Mouse (Mus musculus): ENCODE data around the gene Krtap1-3. TPM values are rescaled to one million over a fixed set of nuclear protein-coding genes. Genes with fewer than 3 reads are reported as not detected.

The Krtap1-3 gene
- polyA plus RNA-seq, 1 experiment from 2014 or later, result 0.26 TPM

DNA sequence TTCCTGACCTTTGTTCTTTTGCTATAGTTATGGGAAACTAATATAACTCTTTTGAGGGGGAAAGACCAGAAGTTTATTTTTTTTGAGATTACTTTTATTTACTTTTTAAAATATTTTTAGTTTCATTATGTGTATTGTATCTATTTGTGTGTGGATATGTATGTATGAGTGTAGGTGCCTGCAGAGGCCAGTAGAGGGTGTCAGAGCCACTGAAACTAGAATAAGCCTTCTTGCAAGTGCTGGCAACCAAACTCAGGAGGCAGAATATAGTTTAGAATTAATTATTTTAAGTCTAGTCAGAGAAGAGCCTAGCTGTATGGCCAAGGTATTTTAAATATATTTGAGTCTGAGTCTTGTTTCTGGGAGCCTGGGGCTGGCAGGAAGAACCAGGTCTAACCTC, 43.2 kb downstream of the Krtap1-3 start:
- no peaks in the 10 kb centered on the region for H3K27me3 ChIP-seq (replicated peaks; ENCODE audit: control insufficient read depth, insufficient read depth, low read length)

More for the DNA sequence above, 43.2 kb downstream of the Krtap1-3 start:
- no peaks in the 10 kb centered on the region for H3K9me3 ChIP-seq (ENCODE audit: control insufficient read depth, low read length)
- no peak overlapping the region for H3K4me3 ChIP-seq (ENCODE audit: low read depth, low read length)
- no peak overlapping the region for H3K4me2 ChIP-seq (ENCODE audit: low read depth, low read length)
- ATAC-seq (ENCODE audit: low read depth), result no peak
- no peaks in the 10 kb centered on the region for H3K36me3 ChIP-seq (ENCODE audit: control insufficient read depth, insufficient read depth, low read length)
- no peak overlapping the region for H3K27ac ChIP-seq (replicated peaks; ENCODE audit: low read depth, low read length)
- H3K9ac ChIP-seq (ENCODE audit: low read depth, low read length), result no peak overlapping the region
- no peaks in the 10 kb centered on the region for H3K4me1 ChIP-seq (ENCODE audit: control insufficient read depth, insufficient read depth, low read length)
- no peak for DNase-seq (ENCODE audit: low spot score)

Other genes starting within 250 kb of the Krtap1-3 start
- 3.2 and 6.1 TPM in 2 replicates for gene Krt27, start 240.2 kb downstream of the Krtap1-3 start, polyA plus RNA-seq (2014; fragmentation: Nextera tagmentation; extraction: Ambion mirVana)
- 2.8 and 3.4 TPM in 2 replicates for gene Krt28, start 216.4 kb downstream of the Krtap1-3 start, polyA plus RNA-seq (2014; fragmentation: Nextera tagmentation; extraction: Ambion mirVana)
- 76.8 and 167 TPM in 2 replicates for gene Krt10, start 202.0 kb downstream of the Krtap1-3 start, polyA plus RNA-seq (2014; fragmentation: Nextera tagmentation; extraction: Ambion mirVana)
- 0.22 TPM in 1 of 2 replicates, not detected in the other for gene Krt12, start 169.1 kb downstream of the Krtap1-3 start, polyA plus RNA-seq (2014; fragmentation: Nextera tagmentation; extraction: Ambion mirVana)
- 0.33 TPM in 1 of 2 replicates, not detected in the other for gene Krt20, start 153.2 kb downstream of the Krtap1-3 start, polyA plus RNA-seq (2014; fragmentation: Nextera tagmentation; extraction: Ambion mirVana)
- 8.7 and 11.9 TPM in 2 replicates for gene Krt23, start 98.2 kb downstream of the Krtap1-3 start, polyA plus RNA-seq (2014; fragmentation: Nextera tagmentation; extraction: Ambion mirVana)
- not detected in 2 replicates for gene Krt39, start 70.0 kb downstream of the Krtap1-3 start, polyA plus RNA-seq (2014; fragmentation: Nextera tagmentation; extraction: Ambion mirVana)
- not detected in 2 replicates for gene Krt40, start 48.2 kb downstream of the Krtap1-3 start, polyA plus RNA-seq (2014; fragmentation: Nextera tagmentation; extraction: Ambion mirVana)
- 1.0 TPM in 1 of 2 replicates, not detected in the other for gene Krtap3-3, start 40.5 kb downstream of the Krtap1-3 start, polyA plus RNA-seq (2014; fragmentation: Nextera tagmentation; extraction: Ambion mirVana)
- not detected in 2 replicates for gene Krtap3-2, start 34.5 kb downstream of the Krtap1-3 start, polyA plus RNA-seq (2014; fragmentation: Nextera tagmentation; extraction: Ambion mirVana)
- not detected in 2 replicates for gene Gm11939, start 31.9 kb downstream of the Krtap1-3 start, polyA plus RNA-seq (2014; fragmentation: Nextera tagmentation; extraction: Ambion mirVana)
- gene Krtap3-1, start 24.7 kb downstream of the Krtap1-3 start, polyA plus RNA-seq (2014; fragmentation: Nextera tagmentation; extraction: Ambion mirVana), result 0.51 TPM in 1 of 2 replicates, not detected in the other
- gene Krtap1-5, start 10.3 kb downstream of the Krtap1-3 start, polyA plus RNA-seq (2014; fragmentation: Nextera tagmentation; extraction: Ambion mirVana), result not detected in 2 replicates
- gene Krtap1-4, start 7.7 kb downstream of the Krtap1-3 start, polyA plus RNA-seq (2014; fragmentation: Nextera tagmentation; extraction: Ambion mirVana), result not detected in 2 replicates
- gene Krtap9-3, start 6.8 kb upstream of the Krtap1-3 start, polyA plus RNA-seq (2014; fragmentation: Nextera tagmentation; extraction: Ambion mirVana), result not detected in 2 replicates
- gene Gm11938, start 12.0 kb upstream of the Krtap1-3 start, polyA plus RNA-seq (2014; fragmentation: Nextera tagmentation; extraction: Ambion mirVana), result not detected in 2 replicates
- not detected in 2 replicates for gene Gm11937, start 18.9 kb upstream of the Krtap1-3 start, polyA plus RNA-seq (2014; fragmentation: Nextera tagmentation; extraction: Ambion mirVana)
- 0.54 TPM in 1 of 2 replicates, not detected in the other for gene Krtap2-4, start 23.5 kb upstream of the Krtap1-3 start, polyA plus RNA-seq (2014; fragmentation: Nextera tagmentation; extraction: Ambion mirVana)
- not detected in 2 replicates for gene Gm11562, start 29.1 kb upstream of the Krtap1-3 start, polyA plus RNA-seq (2014; fragmentation: Nextera tagmentation; extraction: Ambion mirVana)
- not detected in 2 replicates for gene Krtap4-1, start 36.9 kb upstream of the Krtap1-3 start, polyA plus RNA-seq (2014; fragmentation: Nextera tagmentation; extraction: Ambion mirVana)
- not detected in 2 replicates for gene Krtap4-2, start 43.7 kb upstream of the Krtap1-3 start, polyA plus RNA-seq (2014; fragmentation: Nextera tagmentation; extraction: Ambion mirVana)
- 0.29 TPM in 1 of 2 replicates, not detected in the other for gene Krtap4-7, start 52.8 kb upstream of the Krtap1-3 start, polyA plus RNA-seq (2014; fragmentation: Nextera tagmentation; extraction: Ambion mirVana)
- gene Gm11555, start 58.9 kb upstream of the Krtap1-3 start, polyA plus RNA-seq (2014; fragmentation: Nextera tagmentation; extraction: Ambion mirVana), result not detected in 2 replicates
- gene Gm11563, start 67.6 kb upstream of the Krtap1-3 start, polyA plus RNA-seq (2014; fragmentation: Nextera tagmentation; extraction: Ambion mirVana), result 0.17 TPM in 1 of 2 replicates, not detected in the other
- gene Krtap4-6, start 74.6 kb upstream of the Krtap1-3 start, polyA plus RNA-seq (2014; fragmentation: Nextera tagmentation; extraction: Ambion mirVana), result not detected in 2 replicates
- gene Gm14190, start 99.4 kb upstream of the Krtap1-3 start, polyA plus RNA-seq (2014; fragmentation: Nextera tagmentation; extraction: Ambion mirVana), result not detected in 2 replicates
- gene Gm14180, start 143.0 kb upstream of the Krtap1-3 start, polyA plus RNA-seq (2014; fragmentation: Nextera tagmentation; extraction: Ambion mirVana), result not detected in 2 replicates
- gene Gm11595, start 181.6 kb upstream of the Krtap1-3 start, polyA plus RNA-seq (2014; fragmentation: Nextera tagmentation; extraction: Ambion mirVana), result not detected in 2 replicates
- not detected in 2 replicates for gene Krtap4-8, start 189.4 kb upstream of the Krtap1-3 start, polyA plus RNA-seq (2014; fragmentation: Nextera tagmentation; extraction: Ambion mirVana)
- gene Krtap4-9, start 193.9 kb upstream of the Krtap1-3 start, polyA plus RNA-seq (2014; fragmentation: Nextera tagmentation; extraction: Ambion mirVana), result not detected in 2 replicates
- gene Gm11596, start 202.1 kb upstream of the Krtap1-3 start, polyA plus RNA-seq (2014; fragmentation: Nextera tagmentation; extraction: Ambion mirVana), result not detected in 2 replicates
- gene Gm11569, start 207.6 kb upstream of the Krtap1-3 start, polyA plus RNA-seq (2014; fragmentation: Nextera tagmentation; extraction: Ambion mirVana), result not detected in 2 replicates
- gene Gm11554, start 213.1 kb upstream of the Krtap1-3 start, polyA plus RNA-seq (2014; fragmentation: Nextera tagmentation; extraction: Ambion mirVana), result not detected in 2 replicates
- not detected in 2 replicates for gene Krtap4-13, start 218.6 kb upstream of the Krtap1-3 start, polyA plus RNA-seq (2014; fragmentation: Nextera tagmentation; extraction: Ambion mirVana)
- gene Gm11564, start 224.3 kb upstream of the Krtap1-3 start, polyA plus RNA-seq (2014; fragmentation: Nextera tagmentation; extraction: Ambion mirVana), result not detected in 2 replicates
- not detected in 2 replicates for gene 2300003K06Rik, start 246.7 kb upstream of the Krtap1-3 start, polyA plus RNA-seq (2014; fragmentation: Nextera tagmentation; extraction: Ambion mirVana)

Measured in embryonic facial prominence, embryonic 14.5 days (tissue).